In the genomic region with DNA sequence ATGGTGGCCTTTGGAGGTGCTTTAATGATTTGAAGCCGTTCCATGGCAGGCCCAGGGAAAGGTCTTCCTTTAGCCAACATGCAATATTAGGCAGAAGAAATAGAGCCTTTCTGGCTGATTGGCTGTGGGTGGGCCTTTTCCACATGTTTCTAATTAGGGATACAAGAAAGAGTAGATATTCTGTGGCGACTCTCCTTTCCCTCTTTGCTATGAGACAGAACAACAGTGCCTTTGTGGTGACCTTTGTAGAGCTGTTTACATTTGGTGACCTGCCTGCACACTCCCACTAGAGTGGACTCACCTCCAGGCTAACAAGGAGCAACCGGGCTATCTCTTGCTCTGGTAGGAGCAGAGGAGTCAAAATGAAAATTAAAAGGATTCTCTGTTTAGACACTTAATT, we compare ENCODE assay signal across 12 mouse cellular contexts.
DNase-seq lines count a peak whose midpoint lies in the region; ATAC-seq and TF ChIP-seq lines count a peak whose summit lies in the region.
"Had no signal": no experiment of that assay in that cellular context is flagged by ENCODE, and none has a peak within 500 bp of the region (broad histone marks: within the 10 kb centered on the region; RNA-seq: fewer than 3 reads in every experiment).

No protein-coding gene starts in this region.

- H3K36me3 ChIP-seq in heart, adult 2 months (ENCODE audit: control insufficient read depth, insufficient read depth, low read length), result no peaks in the 10 kb centered on the region
- H3K36me3 ChIP-seq in lung, postnatal 0 days (ENCODE audit: insufficient read depth, low read length), result no peaks in the 10 kb centered on the region
- no peaks in the 10 kb centered on the region for H3K36me3 ChIP-seq in stomach, embryonic 16.5 days (ENCODE audit: control insufficient read depth, insufficient read depth, low read length)
- H3K36me3 ChIP-seq: midbrain, embryonic 13.5 days had no signal

- DNase-seq in heart, adult 2 months, result no peak
- no peak for DNase-seq in heart, adult 8-10 months (ENCODE audit: low spot score)
- DNase-seq in lung, postnatal 0 days (ENCODE audit: low spot score), result no peak
- DNase-seq in lung, postnatal 25 days (ENCODE audit: low spot score), result no peak
- DNase-seq in heart, postnatal 4 days, result peak; percentile 25
- DNase-seq in adrenal gland, postnatal 14 days, result no peak
- DNase-seq: cerebellum, adult 9-11 months; kidney, adult 9 months had no signal

- peak overlapping the region; percentile 47; the same call in 1 of the 2 replicates for H3K27ac ChIP-seq in heart, adult 2 months
- peak overlapping the region; percentile 65 for H3K27ac ChIP-seq in lung, postnatal 0 days (ENCODE audit: low read length)
- peak overlapping the region; percentile 59; the same call in 1 of the 2 replicates for H3K27ac ChIP-seq in stomach, embryonic 16.5 days (ENCODE audit: low read length)
- H3K27ac ChIP-seq: midbrain, embryonic 13.5 days had no signal

- ATAC-seq in lung, postnatal 0 days, result no peak
- no peak for ATAC-seq in stomach, embryonic 16.5 days (ENCODE audit: insufficient read depth, low FRiP score)
- ATAC-seq in monocyte, adult 5-6 weeks (replicated peaks; ENCODE audit: insufficient number of reproducible peaks, low FRiP score, low TSS enrichment, poor library complexity, severe bottlenecking), result no peak
- ATAC-seq: midbrain, embryonic 13.5 days; Patski had no signal

- no peak overlapping the region for H3K4me3 ChIP-seq in heart, adult 2 months
- H3K4me3 ChIP-seq in lung, postnatal 0 days (ENCODE audit: low read depth, low read length), result no peak overlapping the region
- no peak overlapping the region for H3K4me3 ChIP-seq in stomach, embryonic 16.5 days (replicated peaks; ENCODE audit: low read length)
- H3K4me3 ChIP-seq: midbrain, embryonic 13.5 days had no signal

- intact Hi-C loops in heart, adult 2 months (cut with DNase I), result no loop called here

- no peaks in the 10 kb centered on the region for H3K9me3 ChIP-seq in lung, postnatal 0 days (ENCODE audit: low read length)
- no peaks in the 10 kb centered on the region for H3K9me3 ChIP-seq in stomach, embryonic 16.5 days (replicated peaks; ENCODE audit: control insufficient read depth, low read length)
- H3K9me3 ChIP-seq: midbrain, embryonic 13.5 days had no signal

- 49% methylated on average over 3 of the region's 3 CpGs for WGBS in heart, adult 2 months
- WGBS in lung, postnatal 0 days, result 28% methylated on average over 3 of the region's 3 CpGs
- WGBS in stomach, embryonic 16.5 days, result 30% methylated on average over 3 of the region's 3 CpGs

- no peak overlapping the region for H3K4me2 ChIP-seq in lung, postnatal 0 days (replicated peaks; ENCODE audit: low read depth, low read length)
- H3K4me2 ChIP-seq in stomach, embryonic 16.5 days (ENCODE audit: low read depth, low read length), result no peak overlapping the region
- H3K4me2 ChIP-seq: midbrain, embryonic 13.5 days had no signal

- no peak overlapping the region for H3K9ac ChIP-seq in heart, adult 2 months (ENCODE audit: low read depth, low read length)
- no peak overlapping the region for H3K9ac ChIP-seq in lung, postnatal 0 days (replicated peaks; ENCODE audit: low read depth)
- H3K9ac ChIP-seq in stomach, embryonic 16.5 days (ENCODE audit: low read length), result no peak overlapping the region
- H3K9ac ChIP-seq: midbrain, embryonic 13.5 days had no signal

- H3K27me3 ChIP-seq in heart, adult 2 months (ENCODE audit: control insufficient read depth, insufficient read depth, low read length), result no peaks in the 10 kb centered on the region
- H3K27me3 ChIP-seq in lung, postnatal 0 days (replicated peaks; ENCODE audit: insufficient read depth, low read length), result no peaks in the 10 kb centered on the region
- H3K27me3 ChIP-seq in stomach, embryonic 16.5 days (ENCODE audit: control insufficient read depth, insufficient read depth, low read length), result no peaks in the 10 kb centered on the region
- H3K27me3 ChIP-seq: midbrain, embryonic 13.5 days; Patski had no signal

- no peak for TF ChIP-seq POLR2A in heart, adult 2 months (IDR thresholded peaks at IDR 0.05; ENCODE audit: insufficient read depth, low read depth, low read length)

- no peak for TF ChIP-seq CTCF in heart, adult 2 months (IDR thresholded peaks at IDR 0.05)
- no peak for TF ChIP-seq CTCF in lung, postnatal 0 days (IDR thresholded peaks at IDR 0.05)

- TF ChIP-seq EP300 in heart, adult 2 months (IDR thresholded peaks at IDR 0.05; ENCODE audit: insufficient read depth, low read depth, low read length), result no peak
- no peak for TF ChIP-seq EP300 in lung, postnatal 0 days (IDR thresholded peaks at IDR 0.05)

- H3K79me2 ChIP-seq in heart, adult 2 months (replicated peaks; ENCODE audit: control insufficient read depth, insufficient read depth, low read length), result no peaks in the 10 kb centered on the region

- peaks cover 9% of the 10 kb centered on the region for H3K4me1 ChIP-seq in heart, adult 2 months (ENCODE audit: control insufficient read depth, insufficient read depth, low read length)
- H3K4me1 ChIP-seq in lung, postnatal 0 days (ENCODE audit: insufficient read depth, low read depth, low read length), result peaks cover 16% of the 10 kb centered on the region; the same call in 1 of the 2 replicates
- peaks cover 34% of the 10 kb centered on the region for H3K4me1 ChIP-seq in stomach, embryonic 16.5 days (ENCODE audit: control insufficient read depth, insufficient read depth, low read length)
